Mouse (Mus musculus) 3T3-L1 (cell line): ENCODE data around the gene Adamts3.
A peak's percentile ranks its signal among the peaks of the same experiment; 100 is the strongest.

Source experiments
- DNase-seq: peaks from one replicate; pipeline ENCODE4 v3.0.0-alpha.2; 2015; ENCODE audit warnings: low read depth, low spot score

Adamts3 gene

GRCm38 (mm10) chr5:89711116-89711859, 171.8 kb downstream of the Adamts3 start:
- DNase-seq = no peak

- no peak for DNase-seq
Observed at GRCm38 (mm10) chr5:89709459-89709858, 173.7 kb downstream of the Adamts3 start.

DNA sequence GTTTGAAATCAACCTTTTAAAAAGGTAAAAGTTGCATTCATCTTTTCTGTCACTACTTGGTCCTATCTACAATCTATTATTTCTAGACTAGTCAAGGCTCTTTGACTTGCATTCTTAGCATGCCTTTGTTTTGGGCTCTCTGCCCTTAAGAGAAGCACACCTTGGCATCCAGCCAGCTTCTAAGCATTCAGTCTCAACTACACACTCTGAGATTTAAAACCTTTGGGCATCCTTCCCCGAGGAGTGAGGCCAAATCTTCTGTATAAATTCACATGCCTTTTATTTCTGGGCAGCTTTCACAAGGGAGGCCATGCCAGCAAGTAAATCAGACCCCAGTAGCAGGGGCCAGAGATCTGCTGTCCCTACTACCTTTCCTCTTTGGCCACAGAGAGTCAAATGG, 178.9 kb downstream of the Adamts3 start:
- no peak for DNase-seq

GRCm38 (mm10) chr5:89701241-89702007, 181.7 kb downstream of the Adamts3 start:
- DNase-seq = no peak

DNA sequence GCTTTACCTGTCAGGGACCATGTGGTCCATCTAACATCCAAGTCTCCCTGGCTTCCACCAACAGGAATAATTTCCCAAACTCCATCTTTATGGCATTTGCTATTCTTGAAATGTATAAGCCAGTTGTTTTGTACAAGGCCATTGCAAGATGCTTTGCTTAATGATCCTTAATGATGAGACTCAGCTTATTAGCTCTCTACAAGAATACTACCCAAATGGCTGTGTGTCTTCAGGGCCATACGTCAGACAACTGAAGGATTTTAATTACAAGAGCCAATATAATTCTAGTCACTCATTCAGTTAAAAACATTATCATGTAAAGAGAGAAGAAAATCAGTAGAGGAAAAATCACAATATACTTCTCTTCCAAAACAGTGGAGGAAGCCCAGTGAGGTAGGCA, 195.3 kb downstream of the Adamts3 start:
- DNase-seq = no peak

GRCm38 (mm10) chr5:89679871-89680536, 203.1 kb downstream of the Adamts3 start:
- peak; percentile 89 for DNase-seq

DNA sequence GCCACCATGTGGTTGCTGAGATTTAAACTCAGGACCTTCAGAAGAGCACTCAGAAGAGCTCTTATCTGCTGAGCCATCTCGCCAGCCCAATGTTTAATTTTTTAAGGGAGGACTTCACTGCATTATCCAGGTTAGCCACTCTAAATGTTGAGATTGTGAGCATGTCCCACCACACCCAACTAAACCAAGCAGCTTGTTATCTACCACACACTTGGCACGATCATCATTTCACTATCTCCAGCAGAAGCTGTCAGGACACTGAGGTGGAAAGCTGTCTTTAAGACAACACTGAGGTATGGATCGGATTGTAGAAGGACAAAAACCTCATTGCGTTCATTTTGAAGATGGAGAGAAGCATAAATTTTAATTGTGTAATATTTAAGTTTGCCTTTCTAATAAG, 205.0 kb downstream of the Adamts3 start:
- no peak for DNase-seq

DNA sequence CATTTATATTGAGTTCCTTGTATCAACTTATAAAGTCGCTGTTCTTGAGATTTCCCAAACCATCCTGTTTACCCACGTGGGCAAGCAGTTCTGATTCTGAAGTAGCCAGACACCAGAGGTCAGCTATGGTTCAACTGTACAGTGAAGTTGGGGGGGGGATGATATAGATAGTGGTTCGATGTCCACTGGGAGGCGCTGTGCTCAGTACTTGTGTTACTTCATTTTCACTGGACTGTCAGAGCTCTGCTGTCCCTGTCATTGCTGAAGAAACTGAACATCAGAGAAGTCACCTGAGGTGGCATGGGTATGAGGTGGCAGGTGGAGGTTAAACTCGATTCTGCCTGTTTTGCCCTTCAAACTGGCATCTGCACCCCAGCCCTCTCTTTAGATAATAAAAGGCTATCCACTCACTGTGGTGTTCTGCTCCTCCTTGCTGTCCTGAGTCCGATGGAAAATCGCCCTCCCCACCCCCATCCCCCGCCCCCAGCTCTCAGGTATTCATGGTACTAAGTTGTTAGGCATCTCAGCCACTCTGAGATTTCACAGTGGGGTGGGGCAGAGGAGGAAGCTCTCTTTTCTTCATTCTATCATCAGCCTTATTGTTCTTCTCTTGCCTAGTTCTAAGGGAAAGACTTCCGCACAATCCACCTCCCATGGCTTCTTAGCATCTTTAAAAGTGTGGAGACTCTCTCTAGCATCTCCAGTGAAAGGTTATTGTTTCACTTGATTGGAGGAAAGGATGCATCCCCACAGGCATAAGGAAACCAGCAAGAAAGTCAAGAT, 208.9 kb downstream of the Adamts3 start:
- no peak for DNase-seq

DNA sequence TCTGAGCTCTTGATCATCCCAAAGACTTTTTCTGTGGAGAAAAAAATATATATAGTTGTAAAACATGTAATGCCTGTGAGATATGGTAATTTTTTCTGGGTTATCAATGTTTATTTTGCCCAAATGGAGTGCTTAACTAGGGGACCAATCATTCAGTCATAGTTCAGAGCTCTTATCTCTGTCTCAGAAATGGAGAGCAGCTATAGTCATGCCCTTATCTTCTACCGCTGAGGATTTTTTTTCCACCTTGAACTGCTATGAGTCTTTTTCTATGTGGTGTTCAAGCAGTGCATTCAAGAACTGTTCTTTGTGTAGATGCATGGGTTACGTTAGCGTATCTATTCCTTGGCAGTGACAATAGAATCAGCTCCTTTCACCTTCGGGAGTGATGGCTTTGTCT, 210.2 kb downstream of the Adamts3 start:
- DNase-seq = no peak

DNA sequence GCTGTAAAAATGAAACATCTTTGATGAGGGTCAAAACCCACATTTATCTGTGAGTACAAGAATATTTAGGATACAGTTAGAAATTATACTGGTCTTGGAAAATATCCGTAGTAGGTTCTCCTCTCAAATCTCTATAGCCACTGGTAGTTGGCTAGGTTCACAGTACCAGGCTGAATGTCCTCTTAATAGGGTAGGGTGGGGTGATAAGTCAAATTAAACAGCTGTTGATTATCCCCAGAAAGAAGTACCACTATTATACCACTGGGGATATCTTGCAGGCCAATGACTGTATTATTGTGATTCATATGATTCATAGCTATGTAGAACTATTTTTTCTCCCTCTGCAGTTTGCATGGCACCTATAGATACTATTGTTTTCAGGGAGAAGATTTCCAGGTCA, 228.8 kb downstream of the Adamts3 start:
- no peak for DNase-seq

DNA sequence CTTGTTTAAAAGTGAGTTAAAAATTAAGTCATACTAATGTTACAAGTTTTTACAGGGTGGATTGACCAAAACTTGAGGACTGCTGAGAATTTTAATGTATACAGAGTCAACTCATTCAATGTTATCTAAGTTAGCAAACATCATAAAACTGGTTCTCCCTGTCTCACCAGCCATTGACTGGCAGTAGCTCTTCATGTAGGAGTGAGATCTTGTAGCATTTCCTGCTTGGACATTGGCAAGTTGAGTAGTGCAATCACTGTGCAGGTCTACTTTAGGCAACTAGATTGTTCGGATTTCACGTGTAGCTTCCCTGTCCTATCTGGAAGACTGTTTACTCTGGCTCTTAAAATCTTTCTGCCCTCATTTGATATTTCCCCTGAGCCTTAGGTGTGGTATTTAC, 229.3 kb downstream of the Adamts3 start:
- DNase-seq = no peak

DNA sequence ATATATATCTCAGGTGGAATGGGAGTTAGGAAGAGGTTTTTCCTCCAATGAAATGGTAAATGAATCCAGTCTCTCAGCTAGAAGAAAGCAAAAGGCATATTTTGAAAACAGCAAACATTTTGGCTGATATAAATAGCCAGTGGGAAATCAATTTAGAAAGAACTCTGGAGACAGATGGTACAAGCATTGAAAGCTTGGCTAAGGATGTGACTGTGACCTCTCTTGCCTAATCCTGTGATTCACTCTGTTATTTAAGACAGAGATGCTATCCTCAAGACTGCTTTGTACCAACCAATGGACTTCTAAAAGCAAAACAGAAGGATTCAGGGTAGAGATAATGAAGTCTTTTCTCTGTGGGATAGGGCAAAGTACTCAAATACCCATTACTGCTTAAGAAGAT, 236.2 kb downstream of the Adamts3 start:
- no peak for DNase-seq

DNA sequence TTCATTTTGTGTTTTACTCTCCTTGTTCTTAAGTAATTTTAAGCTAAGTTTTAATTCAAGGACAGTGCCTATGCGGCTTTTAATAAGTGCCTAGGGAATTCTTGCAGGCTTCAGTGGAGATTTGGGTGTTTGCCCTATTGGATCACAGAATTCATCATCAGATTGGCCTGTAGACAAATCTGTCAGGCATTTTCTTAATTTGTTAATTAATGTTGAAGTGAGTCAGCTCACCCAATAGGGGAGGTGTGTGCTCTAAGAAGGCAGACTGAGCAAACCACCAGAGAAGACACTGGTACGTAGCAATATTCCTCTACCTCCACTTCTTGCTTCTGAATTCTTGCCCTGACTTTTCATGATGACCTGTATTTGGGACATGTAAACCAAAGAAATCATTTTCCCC, 247.7 kb downstream of the Adamts3 start:
- DNase-seq = no peak

DNA sequence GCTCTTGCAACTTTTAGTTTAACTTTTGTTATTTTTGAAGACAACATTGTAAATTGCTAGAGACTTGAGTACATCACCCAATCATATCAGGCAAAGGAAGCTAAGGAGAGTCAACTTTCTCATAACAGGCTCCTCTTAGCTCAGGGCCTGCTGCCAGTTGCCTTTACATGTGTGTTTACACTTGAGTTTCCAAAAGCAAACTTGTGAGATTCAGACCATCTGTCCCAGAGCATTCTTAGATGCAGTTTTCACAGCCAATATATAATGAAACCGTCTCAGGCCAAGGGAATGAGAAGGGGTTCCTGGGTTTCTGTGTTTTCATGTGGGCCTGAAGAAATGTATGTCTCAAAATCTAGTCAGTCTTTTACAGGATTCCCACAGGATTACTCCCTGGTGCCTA, 251.5 kb downstream of the Adamts3 start:
- no peak for DNase-seq
